Mouse (Mus musculus) intestine, postnatal 0 days (tissue): ENCODE measurements around the gene Hbs1l. TPM values are rescaled to one million over a fixed set of nuclear protein-coding genes. Genes with fewer than 3 reads are reported as not detected.

Experiments
- ATAC-seq: fragments of 200-750 bp; cut with Nextera tagmentation; 2 replicates; pipeline ENCODE4 v1.8.0; 2017; ENCODE audit warnings: mild to moderate bottlenecking, moderate TSS enrichment, moderate library complexity
- H3K27ac ChIP-seq: fragments of 300-500 bp; sonication (generic); 2 replicates; pipeline ENCODE4 v1.5.1; 2014; ENCODE audit warnings: mild to moderate bottlenecking, low read depth, low read length, moderate library complexity
- H3K27me3 ChIP-seq: fragments of 300-500 bp; sonication (generic); replicated peaks from 2 replicates; pipeline ENCODE4 v1.6.1; 2014; ENCODE audit warnings: low read length, mixed read lengths; ENCODE audit not compliant: control insufficient read depth, insufficient read depth
- H3K36me3 ChIP-seq: fragments of 300-500 bp; sonication (generic); 2 replicates; pipeline ENCODE4 v1.6.1; 2014; ENCODE audit warnings: mild to moderate bottlenecking, moderate library complexity; ENCODE audit not compliant: control insufficient read depth, insufficient read depth
- H3K4me1 ChIP-seq: fragments of 300-500 bp; sonication (generic); replicated peaks from 2 replicates; pipeline ENCODE4 v1.6.1; 2014; ENCODE audit warnings: antibody characterized with exemption, low read length, mixed read lengths; ENCODE audit not compliant: control insufficient read depth, insufficient read depth
- H3K4me2 ChIP-seq: fragments of 300-500 bp; sonication (generic); replicated peaks from 2 replicates; pipeline ENCODE4 v1.6.1; 2014; ENCODE audit warnings: low read depth, mild to moderate bottlenecking, moderate library complexity
- H3K4me3 ChIP-seq: fragments of 300-500 bp; sonication (generic); 2 replicates; pipeline ENCODE4 v1.5.1; 2014; ENCODE audit warnings: low read depth, low read length
- H3K9ac ChIP-seq: fragments of 300-500 bp; sonication (generic); 2 replicates; pipeline ENCODE4 v1.6.1; 2014; ENCODE audit warnings: mild to moderate bottlenecking, low read depth, low read length
- H3K9me3 ChIP-seq: fragments of 300-500 bp; sonication (generic); 2 replicates; pipeline ENCODE4 v1.6.1; 2016; ENCODE audit warnings: mixed run types; ENCODE audit not compliant: control insufficient read depth
- CTCF ChIP-seq: sonication (generic); IDR thresholded peaks from 2 replicates; pipeline ENCODE4 v1.5.1; 2016; ENCODE audit warnings: low read depth, mild to moderate bottlenecking, control low read depth, antibody characterized with exemption, moderate library complexity
- WGBS: fragments of 180-500 bp; shearing (Covaris S2); extraction: QIAGEN DNeasy Blood & Tissue Kit; methylation state at CpG from one replicate; pipeline ENCODE4 v1.1.7; 2014; 5-methylcytosine and 5-hydroxymethylcytosine counted together
- polyA plus RNA-seq: library from polyadenylated mRNA; unstranded; fragments of >200 nt; fragmentation: Nextera tagmentation; extraction: Ambion mirVana; gene quantifications from 2 replicates; pipeline ENCODE4 v1.2.1, GENCODE M21; 2015

Gene Hbs1l
- polyA plus RNA-seq, 1 experiment from 2014 or later, result 37.8 TPM

DNA sequence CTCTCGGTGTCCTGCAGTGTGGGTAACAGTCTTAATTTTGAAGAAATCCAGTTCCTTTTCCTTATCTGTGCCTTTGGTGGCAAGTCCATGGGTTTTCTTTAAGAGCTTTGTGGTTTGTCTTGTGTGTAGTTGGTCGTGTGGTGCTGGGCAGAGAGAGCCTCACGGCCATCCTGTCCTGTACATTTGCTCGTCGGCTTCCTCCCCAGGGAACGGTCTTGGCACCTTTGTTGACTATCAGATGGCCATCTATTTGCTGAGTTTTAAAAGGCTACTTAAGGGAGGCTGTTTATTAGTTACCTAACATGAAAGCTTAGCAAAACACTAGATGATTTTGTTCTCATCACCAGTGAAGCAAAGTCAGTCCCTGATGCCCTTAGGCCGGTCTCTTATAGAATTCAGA lies 66.1 kb downstream of the Hbs1l start:
- 64% methylated on average over 7 of the region's 7 CpGs for WGBS
- Histone ChIP-seq H3K9me3 (no peaks in the 10 kb centered on the region), H3K27ac (no peak overlapping the region), H3K27me3 (no peaks in the 10 kb centered on the region), H3K4me3 (no peak overlapping the region), H3K36me3 (peaks cover 44% of the 10 kb centered on the region), H3K4me2 (no peak overlapping the region), H3K9ac (no peak overlapping the region), H3K4me1 (no peaks in the 10 kb centered on the region)
- no peak for ATAC-seq
- TF ChIP-seq CTCF, result no peak

DNA sequence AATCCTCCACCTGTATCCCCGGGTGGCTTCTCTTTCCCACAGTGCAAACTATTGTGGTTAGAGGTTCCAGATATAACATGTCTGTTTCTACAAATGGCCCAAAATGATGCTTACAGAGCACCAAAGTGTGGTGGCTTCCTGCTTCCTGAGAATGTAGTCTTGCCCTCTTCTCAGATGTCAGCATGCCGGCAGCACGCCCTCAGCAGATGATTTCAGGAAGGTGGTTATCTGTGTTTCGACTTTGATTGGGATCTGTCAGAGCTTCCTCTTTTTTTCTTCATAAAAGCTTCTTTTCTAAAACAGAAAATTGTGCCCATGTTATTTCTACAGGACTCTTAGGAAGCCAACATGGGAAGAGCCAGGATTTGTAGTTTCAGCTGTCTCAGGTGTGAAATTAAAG lies 67.5 kb downstream of the Hbs1l start:
- Histone ChIP-seq H3K4me1 (no peaks in the 10 kb centered on the region), H3K9ac (no peak overlapping the region), H3K27ac (no peak overlapping the region), H3K9me3 (no peaks in the 10 kb centered on the region), H3K4me2 (no peak overlapping the region), H3K27me3 (no peaks in the 10 kb centered on the region), H3K36me3 (peaks cover 43% of the 10 kb centered on the region), H3K4me3 (no peak overlapping the region)
- TF ChIP-seq CTCF, result no peak
- no peak for ATAC-seq
- 92% methylated on average over 4 of the region's 4 CpGs for WGBS

DNA sequence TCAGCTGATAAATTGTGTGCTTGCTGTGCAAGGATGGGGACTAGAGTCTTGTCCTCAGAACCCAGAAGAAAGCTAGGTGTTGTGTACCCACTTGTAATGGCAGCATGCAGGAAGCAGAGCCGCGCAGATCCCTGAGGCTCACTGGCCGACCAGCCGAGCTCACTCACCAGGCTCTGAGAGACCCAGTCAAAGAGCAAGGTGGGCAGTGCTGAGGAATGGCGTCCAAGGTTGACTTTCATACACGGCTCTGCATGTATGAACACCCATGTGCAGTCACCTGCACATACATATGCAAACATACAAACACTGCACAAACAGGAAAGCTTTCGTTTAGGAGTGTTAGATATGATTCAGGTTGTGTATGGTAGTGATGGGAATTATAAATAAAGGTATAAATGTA lies 69.2 kb downstream of the Hbs1l start:
- Histone ChIP-seq H3K4me3 (no peak overlapping the region), H3K9ac (no peak overlapping the region), H3K9me3 (no peaks in the 10 kb centered on the region), H3K27me3 (no peaks in the 10 kb centered on the region), H3K36me3 (peaks cover 45% of the 10 kb centered on the region), H3K4me1 (no peaks in the 10 kb centered on the region), H3K27ac (no peak overlapping the region), H3K4me2 (no peak overlapping the region)
- TF ChIP-seq CTCF, result no peak
- 91% methylated on average over 7 of the region's 7 CpGs for WGBS
- ATAC-seq, result no peak

DNA sequence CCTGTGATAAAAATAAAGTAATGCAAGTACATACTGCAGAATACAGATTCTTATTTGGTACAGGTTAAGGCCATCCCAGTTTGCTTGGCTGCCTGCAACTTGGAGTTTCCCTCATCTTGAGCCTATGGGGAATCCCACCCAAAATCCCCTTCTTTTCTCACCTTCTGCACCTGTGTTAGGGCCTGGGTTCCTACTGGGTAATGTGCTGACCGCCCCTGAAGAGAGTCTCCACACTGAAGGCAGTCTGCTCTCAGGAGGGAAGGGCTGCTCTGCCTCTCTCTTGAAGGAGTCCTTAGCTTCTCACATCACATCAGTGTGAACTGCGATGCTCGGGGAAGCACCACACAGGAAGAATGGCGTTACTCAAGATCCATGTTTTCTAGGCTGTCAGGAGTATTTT lies 70.1 kb downstream of the Hbs1l start:
- Histone ChIP-seq H3K9ac (no peak overlapping the region), H3K9me3 (no peaks in the 10 kb centered on the region), H3K4me3 (no peak overlapping the region), H3K27ac (no peak overlapping the region), H3K36me3 (peaks cover 43% of the 10 kb centered on the region), H3K27me3 (no peaks in the 10 kb centered on the region), H3K4me2 (no peak overlapping the region), H3K4me1 (no peaks in the 10 kb centered on the region)
- ATAC-seq, result no peak
- TF ChIP-seq CTCF, result no peak
- 84% methylated on average over 4 of the region's 4 CpGs for WGBS

DNA sequence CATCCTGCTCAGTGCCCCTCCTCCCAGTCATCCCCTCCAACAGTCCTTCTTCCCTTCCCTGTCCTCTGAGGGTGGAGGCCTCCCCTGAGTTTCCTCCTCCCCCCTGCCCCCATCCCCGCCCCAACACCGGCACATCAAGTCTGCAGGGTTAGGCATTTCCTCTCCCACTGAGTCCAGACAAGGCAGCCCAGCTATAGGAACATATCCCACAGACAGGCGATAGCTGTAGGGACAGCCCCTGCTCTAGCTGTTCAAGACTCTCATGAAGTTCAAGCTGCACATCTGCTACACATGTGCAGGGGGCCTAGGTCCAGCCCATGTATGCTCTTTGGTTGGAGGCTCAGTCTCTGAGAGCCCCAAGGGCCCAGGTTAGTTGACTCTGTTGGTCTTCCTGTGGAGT lies 70.7 kb downstream of the Hbs1l start:
- 63% methylated on average over 3 of the region's 3 CpGs for WGBS
- H3K27ac ChIP-seq, result no peak overlapping the region
- H3K36me3 ChIP-seq, result peaks cover 43% of the 10 kb centered on the region
- no peak for TF ChIP-seq CTCF
- H3K27me3 ChIP-seq, result no peaks in the 10 kb centered on the region
- no peaks in the 10 kb centered on the region for H3K9me3 ChIP-seq
- no peak overlapping the region for H3K4me2 ChIP-seq
- no peak overlapping the region for H3K4me3 ChIP-seq
- H3K9ac ChIP-seq, result no peak overlapping the region
- no peaks in the 10 kb centered on the region for H3K4me1 ChIP-seq
- ATAC-seq, result no peak

DNA sequence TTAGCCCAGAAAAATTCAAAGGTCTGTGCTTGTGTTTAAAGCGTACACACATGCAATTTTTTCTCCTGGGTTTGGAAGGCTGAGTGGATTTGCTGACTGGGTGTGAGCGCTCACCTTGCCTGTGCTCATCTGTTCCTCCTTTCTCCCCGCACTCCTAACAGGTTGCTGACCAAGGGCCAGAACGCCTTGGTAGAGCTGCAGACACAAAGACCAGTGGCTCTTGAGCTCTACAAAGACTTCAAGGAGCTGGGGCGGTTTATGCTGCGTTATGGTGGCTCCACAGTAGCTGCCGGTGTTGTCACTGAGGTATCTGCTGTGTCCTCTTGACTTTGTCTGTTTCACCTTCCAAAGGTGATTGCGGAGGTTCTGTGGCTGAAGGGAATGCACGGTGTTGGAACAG lies 71.7 kb downstream of the Hbs1l start:
- TF ChIP-seq CTCF, result no peak
- H3K4me3 ChIP-seq, result no peak overlapping the region
- no peak overlapping the region for H3K4me2 ChIP-seq
- H3K9ac ChIP-seq, result no peak overlapping the region
- H3K9me3 ChIP-seq, result no peaks in the 10 kb centered on the region
- peaks cover 37% of the 10 kb centered on the region for H3K36me3 ChIP-seq
- WGBS, result 96% methylated on average over 9 of the region's 9 CpGs
- H3K27ac ChIP-seq, result no peak overlapping the region
- H3K27me3 ChIP-seq, result no peaks in the 10 kb centered on the region
- no peak for ATAC-seq
- no peaks in the 10 kb centered on the region for H3K4me1 ChIP-seq

DNA sequence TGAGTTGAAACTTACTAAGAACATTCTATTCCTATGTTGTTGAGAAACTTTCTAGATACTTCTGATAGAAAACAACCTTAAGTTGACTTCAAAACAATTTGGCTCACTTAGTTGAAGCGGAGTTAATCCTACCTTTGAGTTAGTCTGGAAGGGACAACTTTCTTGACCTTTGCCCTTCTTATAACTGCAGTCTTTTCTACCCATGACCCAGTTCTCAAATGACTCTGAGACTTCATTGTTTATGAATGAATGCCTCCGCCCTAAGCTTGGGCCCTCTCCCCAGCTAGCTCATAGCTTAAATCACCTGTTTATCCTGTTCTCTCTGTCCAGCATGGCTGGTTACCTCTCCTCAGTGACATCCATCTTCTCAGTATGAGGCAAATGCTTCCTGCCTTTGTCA lies 73.8 kb downstream of the Hbs1l start:
- TF ChIP-seq CTCF, result no peak
- Histone ChIP-seq H3K4me1 (no peaks in the 10 kb centered on the region), H3K27me3 (no peaks in the 10 kb centered on the region), H3K9me3 (no peaks in the 10 kb centered on the region), H3K4me2 (no peak overlapping the region), H3K9ac (no peak overlapping the region), H3K27ac (no peak overlapping the region), H3K4me3 (no peak overlapping the region), H3K36me3 (peaks cover 30% of the 10 kb centered on the region)
- 69% methylated on average over 2 of the region's 2 CpGs for WGBS
- no peak for ATAC-seq
